Mouse (Mus musculus): ENCODE data around the gene Plcl1. TPM values are rescaled to one million over a fixed set of nuclear protein-coding genes. Genes with fewer than 3 reads are reported as not detected.

The Plcl1 gene
- polyA plus RNA-seq, 1 experiment from 2014 or later, result 4.1 TPM

- ATAC-seq (ENCODE audit: low FRiP score), result no peak
- Histone ChIP-seq H3K36me3 (no peaks in the 10 kb centered on the region), H3K27ac (replicated peaks) (no peak overlapping the region), H3K9ac (replicated peaks) (no peak overlapping the region), H3K9me3 (replicated peaks) (no peaks in the 10 kb centered on the region), H3K27me3 (replicated peaks) (no peaks in the 10 kb centered on the region), H3K4me2 (no peak overlapping the region), H3K4me1 (0 out of 2 replicates have a peak, but pooled peaks cover 10% of the 10 kb centered on the region), H3K4me3 (replicated peaks) (no peak overlapping the region)
Observed at GRCm38 (mm10) chr1:55572202-55572601, 166.5 kb downstream of the Plcl1 start.

GRCm38 (mm10) chr1:55572664-55573063 is 166.9 kb downstream of the Plcl1 start:
- no peak overlapping the region for H3K4me2 ChIP-seq
- H3K27me3 ChIP-seq (replicated peaks), result no peaks in the 10 kb centered on the region
- H3K4me1 ChIP-seq, result 0 out of 2 replicates have a peak, but pooled peaks cover 8% of the 10 kb centered on the region
- no peak overlapping the region for H3K27ac ChIP-seq (replicated peaks)
- H3K9me3 ChIP-seq (replicated peaks), result no peaks in the 10 kb centered on the region
- H3K9ac ChIP-seq (replicated peaks), result no peak overlapping the region
- ATAC-seq (ENCODE audit: low FRiP score), result no peak
- no peak overlapping the region for H3K4me3 ChIP-seq (replicated peaks)
- WGBS, result 90% methylated on average over 3 of the region's 3 CpGs
- H3K36me3 ChIP-seq, result no peaks in the 10 kb centered on the region

DNA sequence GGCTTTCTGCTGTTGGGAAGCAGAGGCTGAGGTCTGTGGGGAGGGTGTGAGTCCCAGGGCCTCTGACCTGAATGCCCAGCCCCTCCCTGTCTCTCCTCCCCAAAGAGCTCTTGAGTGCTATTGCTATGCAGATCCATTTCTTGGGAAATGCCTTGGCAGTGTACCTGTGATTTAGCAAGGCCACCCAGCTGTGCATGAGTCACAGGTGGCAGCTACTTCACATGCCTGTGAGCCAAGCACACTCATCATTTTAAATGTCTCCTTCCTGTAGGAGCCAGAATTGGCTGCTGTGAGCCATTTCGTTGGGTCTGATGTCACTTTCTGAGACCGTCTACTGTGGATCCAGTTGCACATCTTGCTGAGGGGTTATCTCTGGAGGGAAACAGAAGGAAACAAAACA is 170.2 kb downstream of the Plcl1 start:
- Histone ChIP-seq H3K4me3 (replicated peaks) (no peak overlapping the region), H3K4me2 (no peak overlapping the region), H3K9ac (replicated peaks) (no peak overlapping the region), H3K27me3 (replicated peaks) (no peaks in the 10 kb centered on the region), H3K27ac (replicated peaks) (no peak overlapping the region), H3K4me1 (0 out of 2 replicates have a peak, but pooled peaks cover 4% of the 10 kb centered on the region), H3K9me3 (replicated peaks) (no peaks in the 10 kb centered on the region), H3K36me3 (no peaks in the 10 kb centered on the region)
- ATAC-seq (ENCODE audit: low FRiP score), result no peak; the same call in 1 of the 2 replicates
- 48% methylated on average over 2 of the region's 2 CpGs for WGBS

GRCm38 (mm10) chr1:55581752-55582151 is 176.0 kb downstream of the Plcl1 start:
- no peak overlapping the region for H3K9ac ChIP-seq (replicated peaks)
- H3K27me3 ChIP-seq (replicated peaks), result no peaks in the 10 kb centered on the region
- H3K4me2 ChIP-seq, result no peak overlapping the region
- H3K4me1 ChIP-seq, result no peaks in the 10 kb centered on the region
- no peaks in the 10 kb centered on the region for H3K9me3 ChIP-seq (replicated peaks)
- ATAC-seq (ENCODE audit: low FRiP score), result no peak
- no peak overlapping the region for H3K27ac ChIP-seq (replicated peaks)
- 35% methylated on average over 2 of the region's 2 CpGs for WGBS
- H3K36me3 ChIP-seq, result no peaks in the 10 kb centered on the region
- no peak overlapping the region for H3K4me3 ChIP-seq (replicated peaks)

- Histone ChIP-seq H3K4me1 (no peaks in the 10 kb centered on the region), H3K36me3 (no peaks in the 10 kb centered on the region), H3K4me2 (no peak overlapping the region), H3K27ac (replicated peaks) (no peak overlapping the region), H3K4me3 (replicated peaks) (no peak overlapping the region), H3K9ac (replicated peaks) (no peak overlapping the region), H3K9me3 (replicated peaks) (no peaks in the 10 kb centered on the region), H3K27me3 (replicated peaks) (no peaks in the 10 kb centered on the region)
- ATAC-seq (ENCODE audit: low FRiP score), result no peak
- 90% methylated on average over 4 of the region's 4 CpGs for WGBS
Observed at GRCm38 (mm10) chr1:55585441-55585840, 179.7 kb downstream of the Plcl1 start.

- 48% methylated on average over 6 of the region's 6 CpGs for WGBS
- ATAC-seq (ENCODE audit: low FRiP score), result no peak
- Histone ChIP-seq H3K4me1 (no peaks in the 10 kb centered on the region), H3K4me2 (no peak overlapping the region), H3K4me3 (replicated peaks) (no peak overlapping the region), H3K27ac (replicated peaks) (no peak overlapping the region), H3K27me3 (replicated peaks) (no peaks in the 10 kb centered on the region), H3K9ac (replicated peaks) (no peak overlapping the region), H3K9me3 (replicated peaks) (no peaks in the 10 kb centered on the region), H3K36me3 (no peaks in the 10 kb centered on the region)
Observed at GRCm38 (mm10) chr1:55588090-55588489, 182.4 kb downstream of the Plcl1 start.

DNA sequence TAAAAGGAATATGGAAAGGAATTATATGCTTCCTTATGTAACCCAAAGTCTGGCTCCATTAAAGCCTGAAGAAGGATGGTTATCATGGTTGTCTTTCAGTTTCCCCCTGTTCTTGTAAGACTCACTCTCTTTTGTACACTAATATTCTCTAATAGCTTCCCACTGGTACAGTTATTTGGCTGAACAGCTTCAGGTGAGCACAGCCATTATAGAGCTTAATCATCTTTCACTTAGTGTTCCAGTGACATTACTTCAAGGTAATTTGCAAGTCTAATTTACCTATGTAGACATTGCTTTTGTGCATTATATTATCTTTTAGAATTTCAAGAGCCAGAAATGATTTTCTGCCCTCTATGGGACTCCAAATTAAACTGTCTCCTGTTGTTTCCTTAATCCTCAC is 184.3 kb downstream of the Plcl1 start:
- Histone ChIP-seq H3K4me3 (replicated peaks) (no peak overlapping the region), H3K4me2 (no peak overlapping the region), H3K9me3 (replicated peaks) (no peaks in the 10 kb centered on the region), H3K27ac (replicated peaks) (no peak overlapping the region), H3K4me1 (no peaks in the 10 kb centered on the region), H3K36me3 (no peaks in the 10 kb centered on the region), H3K9ac (replicated peaks) (no peak overlapping the region), H3K27me3 (replicated peaks) (no peaks in the 10 kb centered on the region)
- ATAC-seq (ENCODE audit: low FRiP score), result no peak

GRCm38 (mm10) chr1:55600496-55600895 is 194.8 kb downstream of the Plcl1 start:
- Histone ChIP-seq H3K4me3 (replicated peaks) (no peak overlapping the region), H3K4me2 (no peak overlapping the region), H3K36me3 (no peaks in the 10 kb centered on the region), H3K9me3 (replicated peaks) (no peaks in the 10 kb centered on the region), H3K4me1 (no peaks in the 10 kb centered on the region), H3K9ac (replicated peaks) (no peak overlapping the region), H3K27me3 (replicated peaks) (no peaks in the 10 kb centered on the region), H3K27ac (replicated peaks) (no peak overlapping the region)
- ATAC-seq (ENCODE audit: low FRiP score), result no peak
- WGBS, result 73% methylated on average over 1 of the region's 1 CpGs

- Histone ChIP-seq H3K36me3 (no peaks in the 10 kb centered on the region), H3K9ac (replicated peaks) (no peak overlapping the region), H3K4me2 (no peak overlapping the region), H3K9me3 (replicated peaks) (no peaks in the 10 kb centered on the region), H3K4me3 (replicated peaks) (no peak overlapping the region), H3K4me1 (no peaks in the 10 kb centered on the region; the same call in 1 of the 2 replicates), H3K27ac (replicated peaks) (no peak overlapping the region), H3K27me3 (replicated peaks) (no peaks in the 10 kb centered on the region)
- no peak for ATAC-seq (ENCODE audit: low FRiP score)
- 91% methylated on average over 4 of the region's 4 CpGs for WGBS
Observed at GRCm38 (mm10) chr1:55604593-55604992, 198.9 kb downstream of the Plcl1 start.

GRCm38 (mm10) chr1:55605450-55605849 is 199.7 kb downstream of the Plcl1 start:
- Histone ChIP-seq H3K4me1 (no peaks in the 10 kb centered on the region; the same call in 1 of the 2 replicates), H3K36me3 (no peaks in the 10 kb centered on the region), H3K4me3 (replicated peaks) (no peak overlapping the region), H3K9ac (replicated peaks) (no peak overlapping the region), H3K9me3 (replicated peaks) (no peaks in the 10 kb centered on the region), H3K27me3 (replicated peaks) (no peaks in the 10 kb centered on the region), H3K27ac (replicated peaks) (no peak overlapping the region), H3K4me2 (no peak overlapping the region)
- no peak for ATAC-seq (ENCODE audit: low FRiP score)
- whole genome bisulfite sequencing, result 61% methylated on average over 4 of the region's 4 CpGs

DNA sequence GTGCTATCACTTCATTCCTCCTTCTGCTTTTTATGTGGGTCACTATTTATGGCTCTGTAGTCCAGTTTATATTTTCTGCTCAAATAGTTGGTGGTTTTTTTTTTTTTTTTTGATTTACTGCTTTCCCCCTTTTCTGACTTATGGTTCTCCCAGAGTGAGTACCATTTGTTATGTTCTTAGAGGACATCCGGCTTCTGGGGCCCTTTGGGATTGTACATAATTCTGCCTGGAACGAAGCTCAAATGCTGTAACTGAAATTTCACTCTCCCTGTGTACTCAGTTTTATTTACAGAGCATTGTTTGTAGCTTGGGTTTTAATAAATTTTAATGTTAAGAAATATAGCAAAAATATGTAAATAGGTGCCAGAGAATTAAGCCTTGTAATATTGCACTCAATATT is 200.2 kb downstream of the Plcl1 start:
- Histone ChIP-seq H3K27me3 (replicated peaks) (no peaks in the 10 kb centered on the region), H3K4me1 (no peaks in the 10 kb centered on the region; the same call in 1 of the 2 replicates), H3K9me3 (replicated peaks) (no peaks in the 10 kb centered on the region), H3K4me2 (no peak overlapping the region), H3K4me3 (replicated peaks) (no peak overlapping the region), H3K36me3 (no peaks in the 10 kb centered on the region), H3K9ac (replicated peaks) (no peak overlapping the region), H3K27ac (replicated peaks) (no peak overlapping the region)
- no peak for ATAC-seq (ENCODE audit: low FRiP score)
- WGBS, result 48% methylated on average over 2 of the region's 2 CpGs

GRCm38 (mm10) chr1:55606405-55606804 is 200.7 kb downstream of the Plcl1 start:
- Histone ChIP-seq H3K27me3 (replicated peaks) (no peaks in the 10 kb centered on the region), H3K4me2 (no peak overlapping the region), H3K9me3 (replicated peaks) (no peaks in the 10 kb centered on the region), H3K9ac (replicated peaks) (no peak overlapping the region), H3K4me3 (replicated peaks) (no peak overlapping the region), H3K4me1 (no peaks in the 10 kb centered on the region; the same call in 1 of the 2 replicates), H3K36me3 (no peaks in the 10 kb centered on the region), H3K27ac (replicated peaks) (no peak overlapping the region)
- WGBS, result 40% methylated on average over 8 of the region's 8 CpGs
- ATAC-seq (ENCODE audit: low FRiP score), result no peak

All from neural tube, embryonic 15.5 days (tissue).